Mouse (Mus musculus) central nervous system, embryonic 11.5 days (tissue): ENCODE measurements around the gene Ap1ar. TPM values are rescaled to one million over a fixed set of nuclear protein-coding genes. Genes with fewer than 3 reads are reported as not detected.

ENCODE experiments used
- polyA plus RNA-seq: library from polyadenylated mRNA; depleted of rRNA; stranded (reverse); fragments of >200 nt; gene quantifications from 2 replicates; pipeline ENCODE4 v1.2.3, GENCODE M21; 2012; rRNA removed

Ap1ar gene
- 66.0 and 99.7 TPM in 2 replicates for polyA plus RNA-seq

GRCm38 (mm10) chr3:127837154-127837865, at the start of gene Ap1ar:
Ap1ar (minus strand) TSS chr3:127837523.

DNA sequence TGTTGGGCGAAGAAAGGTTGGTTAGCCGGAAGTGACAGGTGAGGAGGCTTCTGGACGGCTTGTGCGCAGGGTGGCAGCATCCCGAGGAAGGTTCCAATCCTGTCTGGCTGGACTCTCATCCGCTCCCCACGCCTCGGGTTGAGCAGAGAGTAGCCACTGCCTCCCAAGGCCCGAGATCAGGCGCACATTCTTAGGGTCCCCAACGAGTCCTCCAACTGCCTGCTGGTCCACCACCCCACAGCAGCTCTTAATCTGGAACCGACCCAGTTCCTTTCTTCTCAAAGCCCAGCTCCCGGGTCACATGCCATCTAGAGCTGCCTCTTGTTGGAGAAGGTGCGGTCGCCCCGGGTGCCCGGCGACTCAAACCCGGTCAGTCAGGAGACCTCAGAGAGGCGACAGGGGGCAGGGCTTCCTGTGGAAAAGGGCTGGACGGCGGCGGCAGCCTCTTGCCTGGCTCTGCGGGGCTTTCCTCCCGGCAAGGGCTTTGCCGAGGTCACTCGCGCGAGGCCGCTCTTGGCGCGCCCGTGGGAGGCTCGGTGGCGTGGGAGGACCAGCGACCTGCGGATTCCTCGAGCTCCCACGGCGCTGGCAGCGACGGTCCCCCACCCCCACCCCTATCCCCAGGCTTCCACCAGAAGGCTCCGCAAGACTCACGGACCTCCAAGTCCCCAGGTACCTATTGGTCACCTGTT, 47.7 kb downstream of the Ap1ar start, which contains the start of gene Tifa:
TSS of gene Tifa (plus strand) at position 306 of the 692 bp plus-strand sequence.

DNA sequence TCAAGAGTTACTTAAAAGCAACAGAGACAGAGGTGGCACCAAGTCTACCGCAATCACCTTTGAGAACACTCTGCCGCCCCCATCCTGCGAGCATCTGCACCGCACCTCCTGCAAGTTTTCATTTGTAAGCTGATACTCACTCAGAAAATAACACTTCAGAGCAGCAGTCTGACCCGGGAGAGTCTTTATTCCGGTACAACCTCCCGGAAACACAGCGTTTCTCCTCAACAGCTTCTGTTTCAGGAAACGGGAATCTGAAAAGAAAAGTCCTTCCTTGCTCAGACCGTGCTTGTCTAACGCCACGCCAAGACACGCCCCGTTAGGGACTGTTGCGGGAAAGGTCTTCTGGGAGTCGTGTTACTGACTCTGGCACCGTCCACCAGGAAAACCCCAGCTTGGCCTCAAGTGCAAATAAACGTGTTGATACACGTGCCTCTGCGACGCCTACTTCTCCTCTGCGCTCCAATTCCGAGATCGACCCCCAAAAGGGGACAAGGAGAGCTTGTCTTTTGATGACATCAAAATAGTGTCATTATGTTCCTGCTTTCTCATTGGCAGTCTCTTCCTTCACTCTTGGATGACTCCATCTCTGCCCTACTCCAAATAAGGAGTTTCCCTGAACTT, 57.2 kb downstream of the Ap1ar start, which contains the start of gene Alpk1:
TSS of gene Alpk1 (minus strand) at position 507 of the 624 bp plus-strand sequence.

Other genes starting within 250 kb of the Ap1ar start
- gene Neurog2, start 204.4 kb downstream of the Ap1ar start, polyA plus RNA-seq = 45.2 and 72.5 TPM in 2 replicates
- 2.6 and 2.8 TPM in 2 replicates for gene Alpk1, start 57.0 kb downstream of the Ap1ar start, polyA plus RNA-seq
- gene Tifa, start 47.7 kb downstream of the Ap1ar start, polyA plus RNA-seq = 2.6 and 2.9 TPM in 2 replicates
- gene Fam241a, start 58.8 kb upstream of the Ap1ar start, polyA plus RNA-seq = 4.1 and 4.5 TPM in 2 replicates